Mouse (Mus musculus) intestine, embryonic 14.5 days (tissue): ENCODE data around the gene Gsta3. TPM values are rescaled to one million over a fixed set of nuclear protein-coding genes. Genes with fewer than 3 reads are reported as not detected.

Experiments
- ATAC-seq: fragments of 200-750 bp; cut with Nextera tagmentation; replicated peaks from 2 replicates; pipeline ENCODE4 v1.8.0; 2017; ENCODE audit warnings: low read depth, moderate number of reproducible peaks, moderate TSS enrichment, moderate library complexity; ENCODE audit not compliant: low FRiP score, low TSS enrichment
- DNase-seq: peaks from one replicate; pipeline ENCODE4 v3.0.0-alpha.2; 2018; ENCODE audit warnings: low spot score
- H3K27ac ChIP-seq: fragments of 300-500 bp; sonication (generic); 2 replicates; pipeline ENCODE4 v1.5.1; 2014; ENCODE audit warnings: low read depth, mild to moderate bottlenecking, control low read depth
- H3K27me3 ChIP-seq: fragments of 300-500 bp; sonication (generic); replicated peaks from 2 replicates; pipeline ENCODE4 v1.6.1; 2014; ENCODE audit warnings: low read length, control low read depth; ENCODE audit not compliant: control insufficient read depth, insufficient read depth
- H3K36me3 ChIP-seq: fragments of 300-500 bp; sonication (generic); 2 replicates; pipeline ENCODE4 v1.6.1; 2014; ENCODE audit warnings: low read length, control low read depth; ENCODE audit not compliant: control insufficient read depth, insufficient read depth
- H3K4me1 ChIP-seq: fragments of 300-500 bp; sonication (generic); replicated peaks from 2 replicates; pipeline ENCODE4 v1.6.1; 2014; ENCODE audit warnings: low read length, control low read depth, mixed read lengths; ENCODE audit not compliant: control insufficient read depth, insufficient read depth
- H3K4me2 ChIP-seq: fragments of 300-500 bp; sonication (generic); 2 replicates; pipeline ENCODE4 v1.6.1; 2014; ENCODE audit warnings: low read length
- H3K4me3 ChIP-seq: fragments of 300-500 bp; sonication (generic); 2 replicates; pipeline ENCODE4 v1.5.1; 2014; ENCODE audit warnings: low read depth, low read length, control low read depth, mixed read lengths
- H3K9ac ChIP-seq: fragments of 300-500 bp; sonication (generic); 2 replicates; pipeline ENCODE4 v1.6.1; 2014; ENCODE audit warnings: mild to moderate bottlenecking, low read length
- H3K9me3 ChIP-seq: fragments of 300-500 bp; sonication (generic); 2 replicates; pipeline ENCODE4 v1.6.1; 2016; ENCODE audit warnings: low read length, control low read depth; ENCODE audit not compliant: control insufficient read depth
- WGBS: fragments of 180-500 bp; shearing (Covaris S2); extraction: QIAGEN DNeasy Blood & Tissue Kit; methylation state at CpG from one replicate; pipeline ENCODE4 v1.1.7; 2014; 5-methylcytosine and 5-hydroxymethylcytosine counted together
- polyA plus RNA-seq: library from polyadenylated mRNA; unstranded; fragments of >200 nt; fragmentation: Nextera tagmentation; extraction: Ambion mirVana; gene quantifications from 2 replicates; pipeline ENCODE4 v1.2.1, GENCODE M21; 2014

Gsta3 gene
- polyA plus RNA-seq, 1 experiment from 2014 or later, result 7.7 TPM

- Histone ChIP-seq H3K27ac (no peak overlapping the region), H3K9ac (no peak overlapping the region), H3K36me3 (no peaks in the 10 kb centered on the region), H3K9me3 (no peaks in the 10 kb centered on the region), H3K4me3 (no peak overlapping the region), H3K27me3 (no peaks in the 10 kb centered on the region), H3K4me1 (no peaks in the 10 kb centered on the region), H3K4me2 (no peak overlapping the region)
- DNase-seq (no peak), ATAC-seq (no peak)
- WGBS, result 82% methylated on average over 9 of the region's 9 CpGs
Observed at GRCm38 (mm10) chr1:21248560-21249390, 8.4 kb downstream of the Gsta3 start.

GRCm38 (mm10) chr1:21251661-21252060, 11.3 kb downstream of the Gsta3 start:
- no peaks in the 10 kb centered on the region for H3K36me3 ChIP-seq
- no peak overlapping the region for H3K4me3 ChIP-seq
- H3K27me3 ChIP-seq, result no peaks in the 10 kb centered on the region
- no peak for DNase-seq
- no peak overlapping the region for H3K27ac ChIP-seq
- H3K9ac ChIP-seq, result no peak overlapping the region
- H3K9me3 ChIP-seq, result no peaks in the 10 kb centered on the region
- ATAC-seq, result no peak
- no peak overlapping the region for H3K4me2 ChIP-seq
- 61% methylated on average over 6 of the region's 6 CpGs for WGBS
- H3K4me1 ChIP-seq, result no peaks in the 10 kb centered on the region

GRCm38 (mm10) chr1:21252566-21253302, 12.3 kb downstream of the Gsta3 start:
- no peak overlapping the region for H3K4me3 ChIP-seq
- H3K4me2 ChIP-seq, result no peak overlapping the region
- H3K27me3 ChIP-seq, result no peaks in the 10 kb centered on the region
- H3K36me3 ChIP-seq, result no peaks in the 10 kb centered on the region
- DNase-seq (no peak), ATAC-seq (no peak)
- H3K27ac ChIP-seq, result no peak overlapping the region
- no peaks in the 10 kb centered on the region for H3K4me1 ChIP-seq
- H3K9me3 ChIP-seq, result no peaks in the 10 kb centered on the region
- H3K9ac ChIP-seq, result no peak overlapping the region
- 83% methylated on average over 10 of the region's 10 CpGs for WGBS

GRCm38 (mm10) chr1:21253303-21253650, 12.9 kb downstream of the Gsta3 start:
- no peak overlapping the region for H3K4me3 ChIP-seq
- no peaks in the 10 kb centered on the region for H3K4me1 ChIP-seq
- no peaks in the 10 kb centered on the region for H3K27me3 ChIP-seq
- H3K9me3 ChIP-seq, result no peaks in the 10 kb centered on the region
- DNase-seq, result no peak
- no peak overlapping the region for H3K9ac ChIP-seq
- H3K4me2 ChIP-seq, result no peak overlapping the region
- ATAC-seq, result no peak
- WGBS, result 90% methylated on average over 1 of the region's 1 CpGs
- H3K36me3 ChIP-seq, result no peaks in the 10 kb centered on the region
- H3K27ac ChIP-seq, result no peak overlapping the region

GRCm38 (mm10) chr1:21253856-21254255, 13.5 kb downstream of the Gsta3 start:
- no peak for ATAC-seq
- Histone ChIP-seq H3K9me3 (no peaks in the 10 kb centered on the region), H3K4me1 (no peaks in the 10 kb centered on the region), H3K27me3 (no peaks in the 10 kb centered on the region), H3K36me3 (no peaks in the 10 kb centered on the region), H3K4me3 (no peak overlapping the region), H3K4me2 (no peak overlapping the region), H3K27ac (no peak overlapping the region), H3K9ac (no peak overlapping the region)
- DNase-seq, result no peak
- WGBS, result 76% methylated on average over 4 of the region's 4 CpGs

- ATAC-seq (no peak), DNase-seq (no peak)
- Histone ChIP-seq H3K4me2 (no peak overlapping the region), H3K27ac (no peak overlapping the region), H3K27me3 (no peaks in the 10 kb centered on the region), H3K4me3 (no peak overlapping the region), H3K9me3 (no peaks in the 10 kb centered on the region), H3K4me1 (no peaks in the 10 kb centered on the region), H3K9ac (no peak overlapping the region), H3K36me3 (no peaks in the 10 kb centered on the region)
- WGBS, result 94% methylated on average over 7 of the region's 7 CpGs
Observed at GRCm38 (mm10) chr1:21255625-21256345, 15.4 kb downstream of the Gsta3 start.

GRCm38 (mm10) chr1:21256391-21256790, 16.0 kb downstream of the Gsta3 start:
- Histone ChIP-seq H3K4me1 (no peaks in the 10 kb centered on the region), H3K36me3 (no peaks in the 10 kb centered on the region), H3K4me3 (no peak overlapping the region), H3K4me2 (no peak overlapping the region), H3K9me3 (no peaks in the 10 kb centered on the region), H3K27me3 (no peaks in the 10 kb centered on the region), H3K9ac (no peak overlapping the region), H3K27ac (no peak overlapping the region)
- WGBS, result 54% methylated on average over 3 of the region's 3 CpGs
- ATAC-seq (no peak), DNase-seq (no peak)

GRCm38 (mm10) chr1:21256871-21257270, 16.5 kb downstream of the Gsta3 start:
- Histone ChIP-seq H3K9ac (no peak overlapping the region), H3K9me3 (no peaks in the 10 kb centered on the region), H3K27me3 (no peaks in the 10 kb centered on the region), H3K4me1 (no peaks in the 10 kb centered on the region), H3K4me3 (no peak overlapping the region), H3K36me3 (no peaks in the 10 kb centered on the region), H3K4me2 (no peak overlapping the region), H3K27ac (no peak overlapping the region)
- no peak for ATAC-seq
- 73% methylated on average over 5 of the region's 5 CpGs for WGBS
- DNase-seq, result no peak
